Mouse (Mus musculus) heart, postnatal 0 days (tissue): ENCODE data around the gene Poc1b. TPM values are rescaled to one million over a fixed set of nuclear protein-coding genes. Genes with fewer than 3 reads are reported as not detected.

Source experiments
- ATAC-seq: fragments of 200-750 bp; cut with Nextera tagmentation; 2 replicates; pipeline ENCODE4 v1.8.0; 2017; ENCODE audit warnings: low read depth, moderate number of reproducible peaks, moderate library complexity; ENCODE audit not compliant: insufficient read depth
- DNase-seq: peaks from one replicate; pipeline ENCODE4 v3.0.0-alpha.2; 2016; ENCODE audit warnings: low spot score
- H3K27ac ChIP-seq: fragments of 300-500 bp; sonication (generic); 2 replicates; pipeline ENCODE4 v1.5.1; 2014; ENCODE audit warnings: low read depth, mild to moderate bottlenecking
- H3K27me3 ChIP-seq: fragments of 300-500 bp; sonication (generic); 2 replicates; pipeline ENCODE4 v1.6.1; 2014; ENCODE audit warnings: low read length, mixed read lengths; ENCODE audit not compliant: control insufficient read depth, insufficient read depth
- H3K36me3 ChIP-seq: fragments of 300-500 bp; sonication (generic); replicated peaks from 2 replicates; pipeline ENCODE4 v1.6.1; 2014; ENCODE audit warnings: low read length, mixed read lengths; ENCODE audit not compliant: control insufficient read depth, insufficient read depth
- H3K4me1 ChIP-seq: fragments of 300-500 bp; sonication (generic); 2 replicates; pipeline ENCODE4 v1.6.1; 2014; ENCODE audit warnings: antibody characterized with exemption; ENCODE audit not compliant: control insufficient read depth, insufficient read depth
- H3K4me2 ChIP-seq: fragments of 300-500 bp; sonication (generic); 2 replicates; pipeline ENCODE4 v1.6.1; 2014; ENCODE audit warnings: low read depth, mild to moderate bottlenecking, low read length, moderate library complexity
- H3K4me3 ChIP-seq: fragments of 300-500 bp; sonication (generic); 2 replicates; pipeline ENCODE4 v1.5.1; 2014; ENCODE audit warnings: low read depth, low read length
- H3K9ac ChIP-seq: fragments of 300-500 bp; sonication (generic); replicated peaks from 2 replicates; pipeline ENCODE4 v1.6.1; 2014; ENCODE audit warnings: low read depth, low read length, mixed read lengths
- H3K9me3 ChIP-seq: fragments of 300-500 bp; sonication (generic); replicated peaks from 2 replicates; pipeline ENCODE4 v1.6.1; 2016; ENCODE audit warnings: low read length; ENCODE audit not compliant: control insufficient read depth
- CTCF ChIP-seq: IDR thresholded peaks from 2 replicates; pipeline ENCODE4 v1.5.1; 2016; ENCODE audit warnings: antibody characterized with exemption, control low read depth, low read depth
- EP300 ChIP-seq: IDR thresholded peaks from 2 replicates; pipeline ENCODE4 v1.6.1; 2016; ENCODE audit warnings: antibody characterized with exemption, low read depth
- WGBS: fragments of 180-500 bp; shearing (Covaris S2); extraction: QIAGEN DNeasy Blood & Tissue Kit; methylation state at CpG from one replicate; pipeline ENCODE4 v1.1.7; 2014; 5-methylcytosine and 5-hydroxymethylcytosine counted together
- polyA plus RNA-seq: library from polyadenylated mRNA; unstranded; fragments of >200 nt; fragmentation: Nextera tagmentation; extraction: Ambion mirVana; gene quantifications from 2 replicates; pipeline ENCODE4 v1.2.1, GENCODE M21; 2015
- total RNA-seq: library from RNA; depleted of rRNA; stranded (reverse); fragments of >200 nt; gene quantifications from 2 replicates; pipeline ENCODE4 v1.2.3, GENCODE M21; 2014; ENCODE audit warnings: low replicate concordance

The Poc1b gene
- total and polyA plus RNA-seq, 2 experiments from 2014 or later, result 3.2 to 5.2 TPM

DNA sequence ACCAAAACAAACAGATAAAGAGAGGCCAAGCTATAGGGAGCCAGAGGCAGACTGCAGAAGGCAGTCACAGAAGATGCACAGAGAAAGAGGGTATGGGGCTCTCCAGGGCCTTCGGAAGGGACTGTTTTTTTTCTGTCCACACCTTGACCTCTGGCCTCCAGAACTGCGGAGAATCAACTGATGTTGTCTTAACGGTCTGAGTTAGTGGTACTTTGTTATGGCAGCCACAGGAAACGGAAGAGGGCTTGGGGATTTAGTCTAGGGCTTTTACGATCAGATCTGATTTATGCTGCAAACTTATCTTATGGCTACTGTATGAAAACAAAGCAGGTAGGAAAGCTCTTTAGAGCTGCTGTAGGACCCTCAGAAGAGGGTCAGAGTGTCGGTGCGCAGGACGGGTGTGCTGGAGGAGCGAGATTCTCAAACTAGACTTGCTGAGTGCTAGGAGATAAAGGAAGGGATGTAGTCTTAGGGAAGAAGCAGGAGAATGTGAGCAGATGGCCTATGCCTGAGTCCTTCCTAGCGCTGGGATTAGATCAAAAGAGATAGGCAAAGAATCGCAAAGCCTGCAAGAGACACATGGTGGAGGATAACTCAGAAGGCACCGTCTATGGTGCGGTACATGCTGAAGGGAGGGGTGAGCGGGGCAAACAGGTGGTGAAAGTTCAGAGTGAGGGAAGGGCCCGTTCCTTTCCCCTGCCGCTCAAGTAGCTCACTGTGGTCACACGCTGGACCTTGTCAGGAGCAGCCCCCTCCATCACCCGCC, 8.8 kb downstream of the Poc1b start:
- DNase-seq (no peak), ATAC-seq (no peak)
- 0 out of 2 replicates have a peak, but pooled peaks cover 11% of the 10 kb centered on the region for H3K4me1 ChIP-seq
- H3K36me3 ChIP-seq, result no peaks in the 10 kb centered on the region
- no peaks in the 10 kb centered on the region for H3K9me3 ChIP-seq
- 23% methylated on average over 18 of the region's 18 CpGs for WGBS
- no peaks in the 10 kb centered on the region for H3K27me3 ChIP-seq
- H3K4me3 ChIP-seq, result no peak overlapping the region
- no peak overlapping the region for H3K9ac ChIP-seq
- peak overlapping the region; percentile 28; the same call in 1 of the 2 replicates for H3K4me2 ChIP-seq
- no peak for TF ChIP-seq EP300
- TF ChIP-seq CTCF, result no peak
- H3K27ac ChIP-seq, result no peak overlapping the region

DNA sequence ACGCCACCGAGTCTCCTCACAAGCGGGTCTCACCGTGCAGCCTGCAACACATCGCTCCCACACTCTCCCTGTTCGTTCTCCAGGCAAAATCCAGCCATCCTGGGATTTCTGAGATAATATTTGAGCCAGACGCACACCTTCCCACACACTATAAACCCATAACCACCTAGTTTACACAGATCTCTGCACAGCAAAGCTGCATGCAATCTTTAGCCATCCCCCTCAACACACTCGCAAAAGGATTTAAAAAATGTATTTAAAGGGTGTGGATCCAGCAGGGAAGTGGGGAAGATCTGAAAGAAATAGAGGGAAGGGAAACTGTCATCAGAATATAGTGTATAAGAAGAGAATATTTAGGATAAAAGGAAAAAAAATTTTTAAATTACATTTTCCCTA, 9.4 kb downstream of the Poc1b start:
- no peak overlapping the region for H3K4me3 ChIP-seq
- H3K4me1 ChIP-seq, result 0 out of 2 replicates have a peak, but pooled peaks cover 11% of the 10 kb centered on the region
- H3K9me3 ChIP-seq, result no peaks in the 10 kb centered on the region
- no peak for DNase-seq
- H3K4me2 ChIP-seq, result peak overlapping the region; percentile 28; the same call in 1 of the 2 replicates
- WGBS, result 41% methylated on average over 8 of the region's 8 CpGs
- H3K36me3 ChIP-seq, result no peaks in the 10 kb centered on the region
- H3K27ac ChIP-seq, result no peak overlapping the region
- no peaks in the 10 kb centered on the region for H3K27me3 ChIP-seq
- no peak overlapping the region for H3K9ac ChIP-seq
- no peak for ATAC-seq
- TF ChIP-seq EP300, result no peak
- TF ChIP-seq CTCF, result no peak

DNA sequence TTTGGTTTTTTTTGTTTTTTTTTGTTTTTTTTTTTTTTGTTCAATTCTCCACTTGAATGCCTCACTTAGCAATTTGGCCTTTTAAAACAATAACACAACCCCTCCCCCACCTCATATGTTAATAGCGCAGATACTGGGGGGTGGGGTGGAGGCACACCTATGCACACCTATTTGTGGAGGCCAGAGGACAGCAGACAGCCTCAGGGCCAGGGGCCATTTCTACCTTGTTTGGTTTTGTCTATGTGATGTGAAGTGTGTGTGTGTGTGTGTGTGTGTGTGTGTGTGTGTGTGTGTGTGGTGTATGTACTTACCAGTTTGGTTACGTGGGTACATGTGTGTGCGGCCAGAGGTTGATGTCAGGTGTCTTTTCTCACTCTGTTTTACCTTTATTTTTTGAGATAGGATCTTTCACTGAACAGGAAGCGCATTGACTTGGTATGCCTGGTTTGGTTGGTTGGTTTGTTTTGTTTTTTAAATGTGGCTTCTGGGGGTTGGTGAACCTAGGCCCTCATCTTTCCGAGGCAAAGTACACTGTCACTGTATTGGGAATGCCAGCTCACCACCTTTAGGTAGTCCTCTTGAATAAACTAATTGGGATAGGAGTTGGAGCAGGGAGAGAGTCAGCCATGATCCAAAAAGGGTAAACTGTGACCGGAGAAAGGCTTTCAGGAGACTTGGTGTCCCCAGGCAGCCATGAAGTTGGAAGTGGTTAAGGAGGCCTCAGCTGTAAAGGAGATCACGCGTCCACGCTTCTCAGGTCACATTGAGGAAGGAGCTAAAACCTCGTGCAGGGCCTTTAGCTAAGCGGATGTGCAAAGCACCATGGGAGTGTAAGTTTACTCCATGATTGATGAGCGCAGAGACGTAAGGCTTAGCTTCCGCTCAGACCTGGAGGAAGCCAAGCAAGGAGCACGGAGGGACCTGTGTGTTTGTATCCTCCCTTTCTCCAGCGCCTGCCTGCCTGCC, 10.1 kb downstream of the Poc1b start:
- no peak overlapping the region for H3K9ac ChIP-seq
- no peak overlapping the region for H3K27ac ChIP-seq
- DNase-seq (no peak), ATAC-seq (no peak)
- H3K4me1 ChIP-seq, result 0 out of 2 replicates have a peak, but pooled peaks cover 11% of the 10 kb centered on the region
- TF ChIP-seq EP300 (no peak), CTCF (no peak)
- H3K36me3 ChIP-seq, result no peaks in the 10 kb centered on the region
- H3K4me3 ChIP-seq, result no peak overlapping the region
- no peak overlapping the region for H3K4me2 ChIP-seq
- H3K27me3 ChIP-seq, result no peaks in the 10 kb centered on the region
- H3K9me3 ChIP-seq, result no peaks in the 10 kb centered on the region
- WGBS, result 88% methylated on average over 15 of the region's 16 CpGs

DNA sequence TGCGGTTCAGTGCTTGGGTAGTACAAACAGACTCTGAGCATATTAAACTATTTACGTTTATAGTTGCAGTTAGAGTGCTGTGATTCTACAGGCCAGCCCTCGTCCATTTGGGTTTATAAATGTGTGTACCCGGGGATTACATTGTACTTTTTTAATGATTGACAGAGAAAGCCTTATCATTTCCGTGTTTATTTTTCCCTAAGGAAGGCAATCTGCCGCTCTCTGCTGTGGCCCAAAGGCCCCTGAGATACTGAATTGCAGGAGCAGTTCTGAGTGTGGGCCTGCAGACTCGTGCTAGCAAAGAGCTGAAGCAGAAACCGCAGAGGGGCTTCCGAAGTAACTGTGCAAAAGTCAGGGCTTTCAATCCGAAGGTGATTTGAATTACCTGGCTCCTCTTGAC, 11.0 kb downstream of the Poc1b start:
- H3K4me2 ChIP-seq, result no peak overlapping the region
- no peak overlapping the region for H3K27ac ChIP-seq
- H3K4me3 ChIP-seq, result no peak overlapping the region
- H3K9ac ChIP-seq, result no peak overlapping the region
- H3K4me1 ChIP-seq, result 0 out of 2 replicates have a peak, but pooled peaks cover 11% of the 10 kb centered on the region
- no peak for TF ChIP-seq EP300
- no peak for TF ChIP-seq CTCF
- H3K36me3 ChIP-seq, result no peaks in the 10 kb centered on the region
- no peaks in the 10 kb centered on the region for H3K27me3 ChIP-seq
- ATAC-seq (no peak), DNase-seq (no peak)
- WGBS, result 67% methylated on average over 10 of the region's 10 CpGs
- H3K9me3 ChIP-seq, result no peaks in the 10 kb centered on the region

DNA sequence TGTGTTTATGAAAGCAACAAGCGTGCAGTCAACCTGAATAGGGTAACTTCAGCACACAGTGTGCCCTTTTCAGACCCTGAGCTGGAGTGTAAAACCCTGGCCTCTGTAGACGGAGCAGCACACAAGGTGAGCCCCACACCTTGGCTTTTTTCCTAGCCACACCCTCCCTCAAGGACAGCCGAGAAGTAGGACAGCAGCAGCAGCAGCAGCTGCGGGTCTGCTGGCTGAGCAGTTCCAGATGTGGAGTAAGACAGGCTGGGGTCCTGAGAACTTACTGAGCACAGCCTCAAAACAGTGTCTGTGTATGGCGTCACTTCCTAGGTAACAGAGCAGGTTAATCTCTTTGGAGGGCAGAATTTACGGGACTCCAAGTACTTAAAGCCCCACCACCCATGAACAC, 11.9 kb downstream of the Poc1b start:
- DNase-seq (no peak), ATAC-seq (no peak)
- no peak overlapping the region for H3K4me3 ChIP-seq
- 0 out of 2 replicates have a peak, but pooled peaks cover 11% of the 10 kb centered on the region for H3K4me1 ChIP-seq
- TF ChIP-seq EP300 (no peak), CTCF (no peak)
- H3K27me3 ChIP-seq, result no peaks in the 10 kb centered on the region
- WGBS, result 53% methylated on average over 6 of the region's 6 CpGs
- no peak overlapping the region for H3K9ac ChIP-seq
- no peak overlapping the region for H3K27ac ChIP-seq
- H3K9me3 ChIP-seq, result no peaks in the 10 kb centered on the region
- H3K36me3 ChIP-seq, result no peaks in the 10 kb centered on the region
- H3K4me2 ChIP-seq, result no peak overlapping the region
